Mouse (Mus musculus) megakaryocyte progenitor cell, adult 5-6 weeks (primary cell): Measurements from ENCODE around the gene Lair1. TPM values are rescaled to one million over a fixed set of nuclear protein-coding genes. Genes with fewer than 3 reads are reported as not detected.
A peak's percentile ranks its signal among the peaks of the same experiment; 100 is the strongest.
"Not testable (repeated sequence)": the region's sequence is repeated elsewhere in the genome, so short reads cannot be mapped to it uniquely, and the experiment has no call there.

ENCODE experiments used
- ATAC-seq: replicated peaks from 2 replicates; pipeline ENCODE4 v1.8.0; 2016; ENCODE audit warnings: mild to moderate bottlenecking, moderate TSS enrichment, inconsistent platforms; ENCODE audit not compliant: poor library complexity
- total RNA-seq, 2 experiments: library from RNA; stranded (forward) in 1 of 2; stranded (reverse) in 1 of 2; fragments of 157-497, 149-512 nt in 1 of 2; fragments of 200-1000 nt in 1 of 2; gene quantifications; 2 replicates each; pipeline versions ENCODE4 v1.2.3 to v1.2.4; 2015 to 2017

Gene Lair1
- total RNA-seq, 2 experiments from 2014 or later = 51.8 to 80.4 TPM

DNA sequence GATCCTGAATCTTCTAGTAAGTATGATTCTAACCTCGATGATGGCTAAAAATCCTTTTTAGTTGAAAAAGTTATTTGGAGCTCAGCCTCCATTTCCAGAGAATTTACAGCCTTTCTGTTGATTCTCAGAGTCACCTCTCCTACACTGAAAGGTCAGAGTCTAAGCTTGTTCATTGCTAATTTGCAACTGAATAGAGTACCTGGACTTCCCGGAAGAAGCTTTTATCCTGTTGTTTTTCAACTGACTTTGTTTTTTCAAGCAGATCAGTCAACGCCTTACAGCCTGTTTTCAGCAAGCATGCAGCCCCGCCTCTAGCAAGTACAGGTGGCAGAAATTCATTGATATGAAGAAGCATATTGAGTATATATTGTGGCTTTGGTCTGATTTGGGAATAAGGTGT lies 59.0 kb downstream of the Lair1 start:
- not testable (repeated sequence) for ATAC-seq

DNA sequence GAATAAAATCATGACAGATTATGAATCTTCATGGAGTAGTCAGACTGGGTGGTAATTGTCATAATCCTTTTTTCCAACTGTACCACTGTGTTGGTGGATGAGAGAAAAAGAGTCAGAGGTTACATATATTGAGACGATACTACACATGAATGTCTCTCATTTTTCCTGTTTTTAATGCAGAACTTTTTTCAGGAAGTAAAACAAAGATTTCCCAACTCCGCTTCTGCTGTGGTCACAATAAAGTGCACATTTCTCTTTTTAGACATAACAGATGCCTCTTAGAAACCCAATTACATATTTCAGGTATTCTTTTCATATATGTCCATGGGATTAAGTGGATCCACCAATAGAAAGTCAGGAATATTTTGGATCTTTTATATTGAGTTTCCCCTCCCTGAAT lies 101.0 kb downstream of the Lair1 start:
- peak; percentile 71 for ATAC-seq

DNA sequence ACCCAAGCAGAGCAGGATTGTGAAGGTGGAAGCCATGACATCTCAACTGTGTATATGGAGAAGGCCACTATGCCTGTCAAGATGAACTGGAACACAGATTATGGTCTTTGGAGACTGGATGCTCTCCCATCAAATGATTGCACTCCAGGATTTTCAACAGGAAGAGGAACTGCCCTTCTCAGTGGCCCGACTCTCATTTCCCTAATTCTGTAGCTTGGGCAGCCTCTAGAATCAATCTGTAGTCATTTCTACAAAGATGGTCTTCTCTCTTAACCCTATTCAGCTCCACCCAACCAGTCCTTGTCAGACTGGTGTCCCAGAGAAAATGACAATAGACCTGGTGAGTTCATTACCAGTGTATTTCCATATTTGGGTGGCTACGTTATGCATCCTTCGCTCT lies 105.6 kb downstream of the Lair1 start:
- ATAC-seq = peak; percentile 42

Other genes starting within 250 kb of the Lair1 start
- 0.72 TPM in 1 of 2 replicates, not detected in the other for gene Gm15448, start 237.5 kb downstream of the Lair1 start, total RNA-seq (2015)
- gene Gm15448, start 237.5 kb downstream of the Lair1 start, total RNA-seq (2017) = not detected in 2 replicates
- gene Pira2, start 218.2 kb downstream of the Lair1 start, total RNA-seq (2015) = 1.5 and 2.7 TPM in 2 replicates
- gene Pira2, start 218.2 kb downstream of the Lair1 start, total RNA-seq (2017) = 1.5 TPM in 2 replicates
- 1.1 and 1.9 TPM in 2 replicates for gene Gm14548, start 165.1 kb downstream of the Lair1 start, total RNA-seq (2015)
- gene Gm14548, start 165.1 kb downstream of the Lair1 start, total RNA-seq (2017) = 0.17 and 3.1 TPM in 2 replicates
- 0.71 and 0.91 TPM in 2 replicates for gene Lilra6, start 147.7 kb downstream of the Lair1 start, total RNA-seq (2015)
- 0.64 and 0.67 TPM in 2 replicates for gene Lilra6, start 147.7 kb downstream of the Lair1 start, total RNA-seq (2017)
- 0.12 and 0.39 TPM in 2 replicates for gene Ttyh1, start 56.2 kb upstream of the Lair1 start, total RNA-seq (2015)
- gene Ttyh1, start 56.2 kb upstream of the Lair1 start, total RNA-seq (2017) = 0.17 TPM in 1 of 2 replicates, not detected in the other
- 23.2 and 36.4 TPM in 2 replicates for gene Leng8, start 73.8 kb upstream of the Lair1 start, total RNA-seq (2015)
- gene Leng8, start 73.8 kb upstream of the Lair1 start, total RNA-seq (2017) = 19.5 and 24.1 TPM in 2 replicates
- gene Leng9, start 87.2 kb upstream of the Lair1 start, total RNA-seq (2015) = 0.72 and 1.5 TPM in 2 replicates
- 2.2 and 2.9 TPM in 2 replicates for gene Leng9, start 87.2 kb upstream of the Lair1 start, total RNA-seq (2017)
- not detected in 2 replicates for gene Cdc42ep5, start 101.7 kb upstream of the Lair1 start, total RNA-seq (2015)
- gene Cdc42ep5, start 101.7 kb upstream of the Lair1 start, total RNA-seq (2017) = not detected in 2 replicates
- gene Lilra5, start 174.6 kb upstream of the Lair1 start, total RNA-seq (2015) = 0.10 TPM in 1 of 2 replicates, not detected in the other
- 0.34 TPM in 1 of 2 replicates, not detected in the other for gene Lilra5, start 174.6 kb upstream of the Lair1 start, total RNA-seq (2017)